Mouse (Mus musculus) C2C12 (cell line): ENCODE data around the gene Qtrt2.

ENCODE experiments used
- CTCF ChIP-seq: IDR thresholded peaks from one replicate; pipeline ENCODE4 v1.5.1; 2011; ENCODE audit not compliant: control insufficient read depth, insufficient read depth, insufficient read length
- MAX ChIP-seq: IDR thresholded peaks from one replicate; pipeline ENCODE4 v1.6.1; 2011; ENCODE audit warnings: mild to moderate bottlenecking, control low read depth
- MYOD1 ChIP-seq: IDR thresholded peaks from one replicate; pipeline ENCODE4 v1.6.1; 2011; ENCODE audit warnings: low read depth; ENCODE audit not compliant: control insufficient read depth, insufficient read length
- USF1 ChIP-seq: IDR thresholded peaks from one replicate; pipeline ENCODE4 v1.6.1; 2011; ENCODE audit warnings: low read depth, mild to moderate bottlenecking, control low read depth, moderate library complexity

DNA sequence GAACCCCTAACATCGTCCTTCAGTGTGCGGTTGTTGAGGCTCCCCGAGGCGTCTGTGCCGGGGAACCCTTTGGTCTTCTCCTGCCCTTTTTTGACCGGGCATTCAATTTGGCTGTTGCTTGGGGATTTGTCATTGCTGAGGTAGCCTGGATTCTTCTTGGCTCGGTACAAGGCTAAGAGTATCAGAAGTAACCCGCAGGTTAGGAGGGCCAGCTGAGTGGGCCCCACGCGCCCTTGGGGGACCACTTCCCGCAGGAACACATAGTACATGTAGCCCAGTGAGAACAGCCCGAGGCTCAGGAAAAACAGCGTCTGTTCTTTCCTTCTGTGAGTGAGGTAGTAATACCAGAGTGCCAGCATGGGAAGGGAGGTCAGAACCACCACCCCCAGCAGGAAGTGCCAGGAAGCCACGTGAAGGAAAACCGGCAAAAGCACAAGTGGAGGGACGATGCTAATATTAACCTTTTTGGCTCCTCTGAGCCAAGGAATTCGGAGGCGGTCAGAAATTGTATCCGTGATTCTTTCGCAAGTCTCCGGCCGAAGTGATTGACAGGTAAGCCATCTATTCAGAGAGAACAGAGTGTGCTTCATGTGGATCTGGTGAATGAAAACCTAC, 47.1 kb upstream of the Qtrt2 start:
- TF ChIP-seq USF1: no peak
- no peak for TF ChIP-seq CTCF
- TF ChIP-seq MAX: no peak
- no peak for TF ChIP-seq MYOD1
